Mouse (Mus musculus) liver, adult 2 months (tissue): ENCODE data around the gene Rsph10b. TPM values are rescaled to one million over a fixed set of nuclear protein-coding genes. Genes with fewer than 3 reads are reported as not detected.

ENCODE experiments used
- DNase-seq: peaks from one replicate; pipeline ENCODE4 v3.0.0-alpha.2; 2011; ENCODE audit warnings: low read depth, low spot score; ENCODE audit errors: extremely low read depth
- H3K27ac ChIP-seq: fragments of 200-500 bp; replicated peaks from 2 replicates; pipeline ENCODE4 v1.5.1; 2012; ENCODE audit warnings: low read depth, mild to moderate bottlenecking, control low read depth, inconsistent platforms, low read length; ENCODE audit not compliant: insufficient read depth
- H3K27me3 ChIP-seq: fragments of 200-500 bp; 2 replicates; pipeline ENCODE4 v1.6.1; 2012; ENCODE audit warnings: mild to moderate bottlenecking, moderate library complexity, low read length, inconsistent platforms; ENCODE audit not compliant: control insufficient read depth, insufficient read depth
- H3K36me3 ChIP-seq: fragments of 200-500 bp; 2 replicates; pipeline ENCODE4 v1.6.1; 2012; ENCODE audit warnings: low read length, inconsistent platforms; ENCODE audit not compliant: control insufficient read depth, insufficient read depth
- H3K4me1 ChIP-seq: fragments of 200-500 bp; 2 replicates; pipeline ENCODE4 v1.6.1; 2011; ENCODE audit warnings: low read length; ENCODE audit not compliant: control insufficient read depth, insufficient read depth
- H3K4me3 ChIP-seq: fragments of 200-500 bp; 2 replicates; pipeline ENCODE4 v1.5.1; 2011; ENCODE audit warnings: low read depth, mild to moderate bottlenecking, control low read depth, low read length, moderate library complexity; ENCODE audit not compliant: insufficient read depth
- H3K79me2 ChIP-seq: fragments of 200-500 bp; 2 replicates; pipeline ENCODE4 v1.6.1; 2012; ENCODE audit warnings: inconsistent platforms, mild to moderate bottlenecking, low read length, moderate library complexity; ENCODE audit not compliant: control insufficient read depth, insufficient read depth
- H3K9ac ChIP-seq: fragments of 200-500 bp; 2 replicates; pipeline ENCODE4 v1.6.1; 2012; ENCODE audit warnings: low read depth, mild to moderate bottlenecking, control low read depth, inconsistent platforms, low read length
- CTCF ChIP-seq: fragments of 200-500 bp; IDR thresholded peaks from 2 replicates; pipeline ENCODE4 v1.5.1; 2011; ENCODE audit warnings: low read depth, low read length, control low read depth
- POLR2A ChIP-seq: fragments of 200-500 bp; IDR thresholded peaks from 2 replicates; pipeline ENCODE4 v1.6.1; 2011; ENCODE audit warnings: low read length, control low read depth; ENCODE audit not compliant: insufficient read depth; ENCODE audit errors: extremely low read depth
- WGBS: fragments of 180-500 bp; shearing (Covaris S2); methylation state at CpG from one replicate; pipeline ENCODE4 v1.1.7; 2018; 5-methylcytosine and 5-hydroxymethylcytosine counted together
- polyA plus RNA-seq: library from polyadenylated mRNA; depleted of rRNA; stranded (reverse); fragments of >200 nt; gene quantifications from 2 replicates; pipeline ENCODE4 v1.2.3, GENCODE M21; 2012
- total RNA-seq: library from RNA; depleted of rRNA; stranded (reverse); fragments of >200 nt; gene quantifications from 2 replicates; pipeline ENCODE4 v1.2.3, GENCODE M21; 2014

Rsph10b gene
- total and polyA plus RNA-seq, 2 experiments: not detected

- no peak overlapping the region for H3K4me3 ChIP-seq
- H3K4me1 ChIP-seq: no peaks in the 10 kb centered on the region
- no peak for DNase-seq
- H3K79me2 ChIP-seq: no peaks in the 10 kb centered on the region
- 87% methylated on average over 14 of the region's 14 CpGs for WGBS
- H3K27me3 ChIP-seq: no peaks in the 10 kb centered on the region
- no peak overlapping the region for H3K27ac ChIP-seq
- no peak for TF ChIP-seq CTCF
- no peak for TF ChIP-seq POLR2A
- H3K36me3 ChIP-seq: no peaks in the 10 kb centered on the region
- no peak overlapping the region for H3K9ac ChIP-seq
These were observed 10.6 kb downstream of the Rsph10b start for GRCm38 (mm10) chr5:143943231-143944125.

- H3K4me3 ChIP-seq: no peak overlapping the region
- H3K4me1 ChIP-seq: no peaks in the 10 kb centered on the region
- no peak overlapping the region for H3K9ac ChIP-seq
- 89% methylated on average over 12 of the region's 12 CpGs for WGBS
- H3K36me3 ChIP-seq: no peaks in the 10 kb centered on the region
- TF ChIP-seq POLR2A (no peak), CTCF (no peak)
- no peaks in the 10 kb centered on the region for H3K27me3 ChIP-seq
- H3K27ac ChIP-seq: no peak overlapping the region
- no peaks in the 10 kb centered on the region for H3K79me2 ChIP-seq
- no peak for DNase-seq
These were observed 15.5 kb downstream of the Rsph10b start for GRCm38 (mm10) chr5:143948361-143948760.

GRCm38 (mm10) chr5:143950016-143950415 lies 17.2 kb downstream of the Rsph10b start:
- Histone ChIP-seq H3K27ac (no peak overlapping the region), H3K36me3 (no peaks in the 10 kb centered on the region), H3K79me2 (no peaks in the 10 kb centered on the region), H3K4me1 (no peaks in the 10 kb centered on the region), H3K9ac (no peak overlapping the region), H3K27me3 (no peaks in the 10 kb centered on the region), H3K4me3 (no peak overlapping the region)
- no peak for DNase-seq
- WGBS: 60% methylated on average over 5 of the region's 5 CpGs
- TF ChIP-seq POLR2A: no peak
- TF ChIP-seq CTCF: no peak

GRCm38 (mm10) chr5:143957101-143957500 lies 24.3 kb downstream of the Rsph10b start:
- Histone ChIP-seq H3K79me2 (no peaks in the 10 kb centered on the region), H3K27ac (no peak overlapping the region), H3K4me1 (no peaks in the 10 kb centered on the region), H3K27me3 (no peaks in the 10 kb centered on the region), H3K36me3 (no peaks in the 10 kb centered on the region), H3K9ac (no peak overlapping the region), H3K4me3 (no peak overlapping the region)
- no peak for DNase-seq
- WGBS: 92% methylated on average over 6 of the region's 6 CpGs
- TF ChIP-seq CTCF: no peak
- no peak for TF ChIP-seq POLR2A

GRCm38 (mm10) chr5:143959551-143959950 lies 26.7 kb downstream of the Rsph10b start:
- TF ChIP-seq CTCF: no peak
- no peak for TF ChIP-seq POLR2A
- H3K9ac ChIP-seq: no peak overlapping the region
- no peaks in the 10 kb centered on the region for H3K4me1 ChIP-seq
- H3K79me2 ChIP-seq: no peaks in the 10 kb centered on the region
- H3K27me3 ChIP-seq: no peaks in the 10 kb centered on the region
- H3K36me3 ChIP-seq: no peaks in the 10 kb centered on the region
- no peak overlapping the region for H3K27ac ChIP-seq
- H3K4me3 ChIP-seq: no peak overlapping the region
- DNase-seq: no peak
- 91% methylated on average over 11 of the region's 11 CpGs for WGBS

GRCm38 (mm10) chr5:143961176-143961575 lies 28.3 kb downstream of the Rsph10b start:
- Histone ChIP-seq H3K4me3 (no peak overlapping the region), H3K79me2 (no peaks in the 10 kb centered on the region), H3K4me1 (no peaks in the 10 kb centered on the region), H3K27me3 (no peaks in the 10 kb centered on the region), H3K9ac (no peak overlapping the region), H3K27ac (no peak overlapping the region), H3K36me3 (no peaks in the 10 kb centered on the region)
- 90% methylated on average over 8 of the region's 8 CpGs for WGBS
- TF ChIP-seq POLR2A: no peak
- no peak for TF ChIP-seq CTCF
- no peak for DNase-seq
